Mouse (Mus musculus): Measurements from ENCODE around the gene Auh.

DNA sequence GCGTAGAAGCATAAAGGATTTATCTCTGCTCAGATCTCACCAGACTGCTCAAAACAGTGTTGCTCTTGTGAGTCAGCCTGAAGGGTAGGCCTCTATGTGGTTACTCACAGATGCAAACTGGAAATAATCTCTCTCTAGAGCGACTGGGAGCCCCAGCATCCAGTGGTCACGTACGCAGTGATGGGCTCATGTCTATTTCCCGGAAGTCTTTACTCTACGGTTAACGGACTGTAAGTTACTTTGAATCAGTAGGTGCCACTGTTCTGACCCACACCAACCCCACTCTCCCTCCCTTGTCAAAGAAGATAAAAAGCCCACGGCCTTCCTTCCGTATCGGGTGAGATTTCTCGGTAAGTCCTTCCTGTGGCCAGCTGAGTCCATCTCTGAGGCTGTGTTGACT is 121.8 kb downstream of the Auh start:
- TF ChIP-seq TAL1 (IDR thresholded peaks at IDR 0.05; ENCODE audit: low read length), result no peak
- TF ChIP-seq GATA1 (IDR thresholded peaks at IDR 0.05; ENCODE audit: low read length), result no peak
